Mouse (Mus musculus) MEL (cell line): ENCODE measurements around the gene Lypla2.

Source experiments
- CTCF ChIP-seq, 3 experiments: IDR thresholded peaks in 2 of 3; conservative IDR thresholded peaks in 1 of 3; 2 replicates each; pipeline ENCODE4 v1.5.1; 2011 to 2012; ENCODE audit warnings: low read length in 3 of 3, low read depth in 2 of 3, mild to moderate bottlenecking in 2 of 3, improper control_type of control experiment in 1 of 3, inconsistent platforms in 1 of 3, mixed read lengths in 1 of 3, moderate library complexity in 1 of 3; ENCODE audit not compliant: control insufficient read depth in 1 of 3, insufficient read depth in 1 of 3, poor library complexity in 1 of 3, severe bottlenecking in 1 of 3
- GATA1 ChIP-seq: IDR thresholded peaks from 2 replicates; pipeline ENCODE4 v1.6.1; 2011; ENCODE audit warnings: low read depth, low read length, improper control_type of control experiment
- POLR2A ChIP-seq, 2 experiments: IDR thresholded peaks; 2 replicates each; pipeline ENCODE4 v1.6.1; 2011 to 2012; ENCODE audit warnings: low read length in 2 of 2, mild to moderate bottlenecking in 2 of 2, control low read depth in 1 of 2, improper control_type of control experiment in 1 of 2, low read depth in 1 of 2, moderate library complexity in 1 of 2; ENCODE audit not compliant: control insufficient read depth in 1 of 2, insufficient read depth in 1 of 2, poor library complexity in 1 of 2
- ZC3H11A ChIP-seq: IDR thresholded peaks from 2 replicates; pipeline ENCODE4 v1.6.1; 2012; ENCODE audit warnings: low read depth, mild to moderate bottlenecking, inconsistent platforms, low read length, improper control_type of control experiment

DNA sequence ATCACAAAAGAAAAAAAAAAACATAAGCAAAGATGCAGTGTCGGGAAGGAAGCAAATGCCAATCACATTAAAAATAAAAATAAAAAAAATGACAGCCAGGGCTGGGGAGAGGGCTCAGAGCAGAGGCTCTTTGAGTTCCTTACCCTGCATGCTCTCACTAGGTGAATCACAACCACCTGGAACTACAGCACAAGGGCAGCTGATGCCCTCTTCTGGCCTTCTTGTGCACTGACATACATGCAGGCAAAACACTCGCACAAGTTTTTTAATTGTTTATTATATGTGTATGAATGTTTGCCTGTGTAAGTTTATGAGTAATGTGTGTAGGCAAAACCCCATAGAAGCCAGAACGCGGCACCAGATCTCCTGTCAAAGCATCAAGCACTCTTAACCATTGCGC, 40.6 kb downstream of the Lypla2 start:
- TF ChIP-seq POLR2A (IDR thresholded peaks at IDR 0.05; ENCODE audit: control insufficient read depth in 1 of 2, insufficient read depth in 1 of 2, low read depth in 1 of 2, low read length in 2 of 2, poor library complexity in 1 of 2), result no peak
- peak; percentile 70 to 81 (median 79) for TF ChIP-seq CTCF (IDR thresholded peaks at IDR 0.05 in 2 of 3, conservative IDR thresholded peaks at IDR 0.05 in 1 of 3; ENCODE audit: control insufficient read depth in 1 of 3, insufficient read depth in 1 of 3, low read depth in 2 of 3, low read length in 3 of 3, poor library complexity in 1 of 3, severe bottlenecking in 1 of 3)
- no peak for TF ChIP-seq GATA1
- peak; percentile 82 for TF ChIP-seq ZC3H11A
